Mouse (Mus musculus): Measurements from ENCODE around the gene Nceh1.

DNA sequence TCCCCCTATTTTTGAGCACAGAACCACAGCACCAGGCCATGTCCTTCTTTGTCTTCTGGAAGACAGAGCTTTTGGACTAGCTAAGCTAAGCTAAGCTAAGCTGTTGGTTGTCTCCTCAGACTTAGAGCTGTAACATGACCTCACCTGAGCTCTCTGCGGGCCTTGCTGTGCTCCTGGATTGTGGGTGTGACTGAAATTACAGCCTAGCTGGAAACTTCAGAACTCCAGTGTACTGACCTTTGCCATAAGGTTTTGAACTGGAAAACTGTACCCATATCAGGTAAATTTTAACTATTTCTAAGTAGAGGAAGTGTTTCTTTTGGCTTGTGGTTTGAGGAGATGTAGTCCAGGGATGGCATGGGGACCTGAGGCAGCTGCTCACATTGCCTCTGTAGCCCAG, 5.6 kb downstream of the Nceh1 start:
- TF ChIP-seq CTCF (IDR thresholded peaks at IDR 0.05; ENCODE audit: control insufficient read depth, insufficient read depth, insufficient replicate concordance, low read depth, low read length) (no peak), POLR2A (IDR thresholded peaks at IDR 0.05; ENCODE audit: control insufficient read depth, low read depth, low read length) (no peak)

Data from testis, adult 2 months (tissue).